Mouse (Mus musculus) layer of hippocampus, adult 9-10 months (tissue): ENCODE results near the gene Vmn1r218.
"Not testable (repeated sequence)": the region's sequence is repeated elsewhere in the genome, so short reads cannot be mapped to it uniquely, and the experiment has no call there.

Experiments
- DNase-seq: peaks from one replicate; pipeline ENCODE4 v3.0.0; 2022; ENCODE audit warnings: low spot score

Gene Vmn1r218

DNA sequence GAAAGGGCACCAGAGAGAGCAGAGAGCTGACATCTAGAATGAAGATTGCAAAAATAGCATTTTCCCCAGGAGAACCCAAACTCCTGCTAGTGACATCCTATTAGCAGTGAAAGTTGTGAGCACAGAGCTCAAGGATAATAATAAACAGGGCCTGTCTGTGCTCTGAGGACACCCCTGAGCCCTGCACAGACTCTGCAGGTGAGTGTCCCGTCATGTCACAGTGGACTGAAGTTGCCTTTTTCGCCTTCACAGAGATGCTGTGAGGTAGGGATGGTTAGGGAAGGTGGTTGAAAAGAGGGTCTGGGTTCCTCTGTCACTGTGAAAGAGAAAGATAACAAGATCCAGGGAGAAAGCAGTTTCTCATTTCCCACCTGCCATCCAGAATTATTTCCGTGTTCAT, at the start of gene Vmn1r218:
Gene Vmn1r218 (plus strand): TSS at position 57 of the 400 bp plus-strand sequence.
- DNase-seq: no peak

DNA sequence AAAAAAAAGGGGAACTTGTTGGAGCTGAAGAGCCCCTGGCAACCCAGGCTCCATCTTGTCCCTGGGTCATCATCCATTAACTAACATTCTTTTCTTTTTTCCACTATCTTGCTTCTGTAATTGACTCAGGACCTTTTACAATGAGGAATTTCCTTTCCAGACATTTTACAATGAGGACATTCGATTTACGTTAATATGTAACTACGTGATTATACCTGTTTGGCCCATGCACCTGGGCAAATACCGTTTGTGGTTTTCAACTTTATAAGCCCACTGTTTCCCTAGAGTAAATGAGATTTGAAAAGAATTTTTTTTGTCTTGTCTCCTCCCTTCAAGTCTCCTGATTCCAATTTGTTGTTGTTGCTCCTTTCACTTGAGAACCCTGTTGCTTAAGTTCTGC, 38.6 kb upstream of the Vmn1r218 start:
- no peak for DNase-seq

DNA sequence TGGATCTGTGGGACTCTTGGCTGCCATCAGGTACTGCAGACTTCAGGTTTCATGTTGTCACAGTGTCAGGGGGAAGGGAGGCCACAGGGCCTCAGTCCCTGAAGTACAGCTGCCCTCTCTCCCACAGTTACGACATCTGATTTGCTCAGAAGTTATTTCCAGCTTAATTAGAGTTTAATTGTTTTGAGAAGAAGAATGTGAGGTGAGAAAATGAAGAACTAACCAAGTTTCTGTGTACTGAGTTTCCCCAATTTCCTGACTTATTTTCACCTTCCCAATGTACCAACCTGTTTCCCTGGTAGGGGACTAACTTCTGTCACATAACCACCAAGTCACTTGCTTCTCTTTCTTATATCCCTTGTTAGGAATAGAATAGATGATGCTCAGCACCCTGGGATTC, 14.8 kb upstream of the Vmn1r218 start, which contains the start of gene Vmn1r217:
Gene Vmn1r217 (minus strand): TSS at position 101 of the 400 bp plus-strand sequence.
- not testable (repeated sequence) for DNase-seq

DNA sequence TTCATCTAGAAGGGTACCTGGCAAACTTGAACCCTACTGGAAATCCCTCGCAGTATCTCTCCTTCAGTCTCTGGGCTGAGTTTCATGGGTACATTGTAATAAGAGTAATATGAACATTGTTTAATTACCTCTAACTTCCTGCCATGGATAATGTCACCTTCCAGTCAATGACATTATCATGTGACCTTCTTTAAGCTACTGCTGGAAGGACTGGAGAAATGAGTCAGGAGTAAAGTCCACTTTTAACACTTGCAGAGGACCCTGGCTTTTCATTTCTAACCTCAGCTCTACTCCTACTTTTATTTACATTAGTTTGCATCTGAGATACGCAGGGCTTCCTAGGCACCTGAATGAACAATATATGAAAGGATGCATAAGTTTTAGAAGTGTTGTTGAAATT, 12.3 kb upstream of the Vmn1r218 start:
- DNase-seq: no peak

DNA sequence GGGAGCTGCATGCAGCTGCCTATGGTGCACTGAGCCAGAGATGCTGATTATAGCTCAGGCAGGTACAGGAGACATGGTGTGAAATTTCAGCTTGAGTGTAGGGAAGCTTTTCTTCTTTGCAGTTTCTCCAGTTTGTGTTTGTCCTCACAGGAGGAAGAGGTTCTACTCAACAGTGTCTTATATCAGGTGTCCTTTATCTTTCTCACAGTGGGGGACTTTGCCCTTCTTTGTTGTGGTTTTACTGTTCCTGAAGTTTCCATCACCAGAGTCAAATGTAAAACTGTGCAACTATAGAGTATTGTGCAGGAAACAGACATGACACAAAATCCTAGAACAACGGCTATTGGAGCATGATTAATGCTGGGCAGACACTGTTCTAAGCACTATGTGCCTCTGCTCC, 546 bp downstream of the Vmn1r218 start:
- no peak for DNase-seq

DNA sequence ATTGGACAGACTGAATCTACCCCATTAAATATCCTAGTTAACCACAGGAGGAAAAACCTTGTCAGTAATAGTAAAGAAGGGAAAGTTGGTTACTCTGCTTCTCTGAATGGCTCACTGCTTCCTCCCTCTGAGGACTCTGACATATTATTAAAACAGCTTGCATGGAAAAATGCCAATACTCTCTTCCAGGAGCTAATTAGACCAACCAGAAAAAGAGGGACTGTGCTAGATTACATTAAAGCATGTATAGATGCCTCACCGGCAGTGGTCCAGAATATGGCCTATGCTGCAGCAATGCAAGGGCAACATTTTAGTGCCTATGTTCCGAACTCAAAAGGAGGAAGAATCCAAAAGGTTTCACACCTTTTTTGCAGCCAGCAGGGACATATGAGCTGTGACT, 5.9 kb downstream of the Vmn1r218 start:
- DNase-seq: peak; percentile 26

DNA sequence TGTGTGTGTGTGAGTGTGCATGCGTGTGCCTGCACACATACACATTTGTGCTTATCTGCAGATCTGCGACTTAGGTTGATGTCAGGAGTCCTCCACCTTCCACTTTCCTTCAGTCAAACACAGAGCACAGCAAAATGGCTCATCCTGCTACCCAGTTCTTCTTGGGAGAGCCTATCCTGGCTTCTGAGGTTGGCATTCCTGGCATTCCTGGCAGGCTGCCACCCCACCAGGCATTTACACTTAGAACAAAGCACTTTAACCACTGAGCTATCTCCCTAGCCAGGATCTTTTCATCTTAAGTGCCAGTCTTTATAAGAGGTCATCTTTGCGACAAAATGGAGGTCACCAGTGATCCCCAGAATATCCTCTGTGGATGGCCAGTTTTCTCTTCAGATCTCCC, 24.9 kb downstream of the Vmn1r218 start:
- DNase-seq: no peak

DNA sequence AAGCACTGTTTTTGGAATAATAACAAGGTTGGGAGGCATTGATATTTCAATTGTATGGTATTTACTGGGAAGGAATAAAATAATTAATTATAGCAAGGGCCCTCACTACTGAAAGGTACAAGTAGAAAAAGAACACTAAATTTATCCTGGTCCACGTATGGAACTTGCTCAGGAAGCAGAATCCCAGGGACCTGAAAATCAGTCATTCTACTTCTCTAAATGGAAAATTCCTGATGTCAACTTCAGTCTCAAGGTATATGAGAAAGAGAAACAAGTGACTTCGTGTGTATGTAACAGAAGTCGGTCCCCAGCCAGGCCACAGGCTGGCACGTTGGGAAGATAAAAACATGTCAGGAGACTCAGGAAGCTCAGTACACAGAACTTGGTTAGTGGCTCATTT, 26.1 kb downstream of the Vmn1r218 start, which contains the start of gene Vmn1r219:
Gene Vmn1r219 (plus strand): TSS at position 301 of the 400 bp plus-strand sequence.
- DNase-seq: no peak

DNA sequence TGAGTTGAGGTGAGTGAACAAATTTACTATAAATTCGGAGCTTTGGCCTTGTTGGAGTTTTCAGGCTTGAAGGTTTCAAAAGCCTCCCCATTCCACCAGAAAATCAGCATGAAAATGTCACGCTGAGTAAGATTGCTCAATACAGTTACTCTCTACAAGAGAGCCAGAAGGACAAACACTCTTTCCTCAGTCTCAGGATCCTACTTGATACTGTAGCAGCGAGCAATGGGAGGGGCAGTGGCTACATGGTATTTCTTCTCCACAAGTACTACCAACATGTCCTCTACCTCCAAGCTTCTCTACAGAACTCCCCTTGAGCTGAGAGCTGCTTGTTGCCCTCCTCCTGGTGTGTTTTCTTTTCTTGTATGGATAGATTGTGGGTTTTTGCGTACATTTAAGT, 33.5 kb downstream of the Vmn1r218 start:
- DNase-seq: not testable (repeated sequence)

DNA sequence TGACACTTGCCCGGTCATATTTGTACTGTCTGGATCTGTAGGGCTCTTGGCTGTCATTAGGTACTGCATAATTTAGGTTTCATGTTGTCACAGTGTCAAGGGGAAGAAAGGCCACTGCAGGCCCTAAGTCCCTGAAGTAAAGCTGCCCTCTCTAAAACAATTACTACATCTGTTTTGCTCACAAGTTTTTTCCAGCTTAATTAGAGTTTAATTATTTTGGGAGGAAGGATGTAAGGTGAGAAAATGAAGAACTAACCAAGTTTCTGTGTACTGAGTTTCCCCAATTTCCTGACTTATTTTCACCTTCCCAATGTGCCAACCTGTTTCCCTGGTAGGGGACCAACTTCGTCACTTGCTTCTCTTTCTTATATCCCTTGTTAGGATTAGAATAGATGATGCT, 54.9 kb downstream of the Vmn1r218 start, which contains the start of gene Vmn1r220:
Gene Vmn1r220 (minus strand): TSS at position 101 of the 400 bp plus-strand sequence.
- no peak for DNase-seq
